Mouse (Mus musculus): ENCODE data around the gene Maz. TPM values are rescaled to one million over a fixed set of nuclear protein-coding genes. Genes with fewer than 3 reads are reported as not detected.

Maz gene
- polyA plus RNA-seq, 1 experiment from 2014 or later = 58.7 TPM

DNA sequence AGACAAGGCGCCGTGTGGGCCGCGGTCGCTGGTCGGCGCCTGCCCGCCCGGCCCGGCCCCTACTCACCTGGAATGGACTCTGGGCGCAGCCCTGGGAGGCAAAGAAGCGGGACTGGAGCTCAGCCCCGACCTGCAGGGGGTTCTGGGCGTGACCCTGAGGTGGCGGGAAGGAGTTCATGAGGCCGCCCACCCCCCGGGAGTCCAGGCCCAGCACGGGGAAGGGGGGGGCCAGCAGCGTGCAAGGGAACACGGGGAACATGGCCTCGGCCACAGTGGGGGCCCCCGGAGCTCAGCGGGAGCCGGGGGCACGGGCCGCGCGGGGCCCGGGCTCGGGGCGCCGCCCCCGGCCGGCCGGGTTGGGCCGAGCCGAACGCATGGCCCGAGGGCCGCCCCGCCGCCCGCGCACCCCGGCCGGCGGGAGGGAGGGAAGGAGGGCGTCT, 656 bp downstream of the Maz start:
- 0% methylated on average over 24 of the region's 48 CpGs for WGBS
- Histone ChIP-seq H3K27ac (peak overlapping the region; percentile 99), H3K9me3 (replicated peaks; ENCODE audit: low read length) (no peaks in the 10 kb centered on the region), H3K4me1 (replicated peaks; ENCODE audit: insufficient read depth, low read length) (peaks cover 24% of the 10 kb centered on the region), H3K4me3 (replicated peaks; ENCODE audit: low read depth, low read length) (peak overlapping the region; percentile 78), H3K9ac (ENCODE audit: low read depth, low read length) (peak overlapping the region; percentile 94), H3K27me3 (ENCODE audit: insufficient read depth, low read length) (no peaks in the 10 kb centered on the region), H3K36me3 (ENCODE audit: insufficient read depth, low read length) (0 out of 2 replicates have a peak, but pooled peaks cover 16% of the 10 kb centered on the region), H3K4me2 (ENCODE audit: low read length) (peak overlapping the region; percentile 95)
- DNase-seq (ENCODE audit: low spot score) (peak; percentile 73), ATAC-seq (replicated peaks; ENCODE audit: low FRiP score, low read depth) (peak; percentile 41)
- no peak for TF ChIP-seq CTCF (IDR thresholded peaks at IDR 0.05; ENCODE audit: low read depth)

- Histone ChIP-seq H3K27me3 (ENCODE audit: insufficient read depth, low read length) (no peaks in the 10 kb centered on the region), H3K36me3 (ENCODE audit: insufficient read depth, low read length) (0 out of 2 replicates have a peak, but pooled peaks cover 15% of the 10 kb centered on the region), H3K4me1 (replicated peaks; ENCODE audit: insufficient read depth, low read length) (peaks cover 25% of the 10 kb centered on the region), H3K9me3 (replicated peaks; ENCODE audit: low read length) (no peaks in the 10 kb centered on the region), H3K4me3 (replicated peaks; ENCODE audit: low read depth, low read length) (peak overlapping the region; percentile 78), H3K27ac (peak overlapping the region; percentile 99), H3K9ac (ENCODE audit: low read depth, low read length) (peak overlapping the region; percentile 94), H3K4me2 (ENCODE audit: low read length) (peak overlapping the region; percentile 95)
- WGBS = under 1% methylated on average over 58 of the region's 65 CpGs
- DNase-seq (ENCODE audit: low spot score) = peak; percentile 50
- ATAC-seq (replicated peaks; ENCODE audit: low FRiP score, low read depth) = no peak
- no peak for TF ChIP-seq CTCF (IDR thresholded peaks at IDR 0.05; ENCODE audit: low read depth)
These were observed 1.2 kb downstream of the Maz start for GRCm38 (mm10) chr7:127025556-127026160.

- Histone ChIP-seq H3K36me3 (ENCODE audit: insufficient read depth, low read length) (0 out of 2 replicates have a peak, but pooled peaks cover 15% of the 10 kb centered on the region), H3K9ac (ENCODE audit: low read depth, low read length) (peak overlapping the region; percentile 94), H3K4me1 (replicated peaks; ENCODE audit: insufficient read depth, low read length) (peaks cover 31% of the 10 kb centered on the region), H3K4me3 (replicated peaks; ENCODE audit: low read depth, low read length) (peak overlapping the region; percentile 78), H3K27ac (peak overlapping the region; percentile 99), H3K27me3 (ENCODE audit: insufficient read depth, low read length) (no peaks in the 10 kb centered on the region), H3K4me2 (ENCODE audit: low read length) (peak overlapping the region; percentile 95), H3K9me3 (replicated peaks; ENCODE audit: low read length) (no peaks in the 10 kb centered on the region)
- peak; percentile 72 for TF ChIP-seq CTCF (IDR thresholded peaks at IDR 0.05; ENCODE audit: low read depth)
- WGBS = 2% methylated on average over 30 of the region's 30 CpGs
- ATAC-seq (replicated peaks; ENCODE audit: low FRiP score, low read depth) (peak; percentile 26), DNase-seq (ENCODE audit: low spot score) (peak; percentile 89)
These were observed 1.9 kb downstream of the Maz start for GRCm38 (mm10) chr7:127024755-127025555.

DNA sequence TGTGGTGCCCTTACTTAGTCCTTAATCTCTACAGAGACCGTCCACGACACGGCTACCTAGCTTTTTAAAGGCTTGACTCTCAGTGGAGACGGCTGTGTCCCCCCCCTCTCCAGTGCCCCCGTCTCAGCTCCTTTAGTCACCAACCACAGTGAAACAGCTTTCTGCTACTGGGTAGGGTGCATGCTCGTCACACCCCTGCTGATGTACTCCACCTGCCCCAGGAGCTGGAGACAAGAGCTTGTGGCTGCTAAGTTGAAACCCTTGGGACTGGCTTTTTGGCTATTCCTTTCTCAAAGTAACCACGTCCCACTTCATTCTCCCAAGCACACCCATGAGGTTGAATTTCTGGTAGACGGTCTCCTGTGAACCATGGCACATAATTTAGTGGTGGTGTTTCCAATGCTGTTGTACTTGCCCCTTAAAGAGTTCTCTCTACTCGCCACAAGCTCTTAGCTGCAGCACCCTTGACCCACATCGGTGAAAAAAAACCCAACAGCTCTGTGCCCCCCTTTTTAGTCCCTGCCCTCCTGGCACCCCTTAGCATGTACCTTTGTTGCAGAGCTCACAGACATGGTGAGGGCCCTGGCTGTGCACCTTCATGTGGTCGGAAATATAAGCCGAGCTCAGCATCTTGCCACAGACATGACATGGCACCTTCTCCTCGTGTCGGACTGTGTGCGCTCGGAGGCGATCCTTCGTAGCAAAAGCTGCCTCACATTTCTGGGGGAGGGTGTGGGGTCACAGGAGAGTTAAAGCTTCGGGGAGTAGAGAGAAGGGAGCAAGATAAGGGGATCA, 2.7 kb downstream of the Maz start:
- H3K4me1 ChIP-seq (replicated peaks; ENCODE audit: insufficient read depth, low read length) = peaks cover 37% of the 10 kb centered on the region
- H3K27ac ChIP-seq = peak overlapping the region; percentile 99
- no peaks in the 10 kb centered on the region for H3K27me3 ChIP-seq (ENCODE audit: insufficient read depth, low read length)
- no peak for ATAC-seq (replicated peaks; ENCODE audit: low FRiP score, low read depth)
- no peak for DNase-seq (ENCODE audit: low spot score)
- peak overlapping the region; percentile 94 for H3K9ac ChIP-seq (ENCODE audit: low read depth, low read length)
- peak overlapping the region; percentile 95 for H3K4me2 ChIP-seq (ENCODE audit: low read length)
- 16% methylated on average over 19 of the region's 19 CpGs for WGBS
- 0 out of 2 replicates have a peak, but pooled peaks cover 15% of the 10 kb centered on the region for H3K36me3 ChIP-seq (ENCODE audit: insufficient read depth, low read length)
- peak overlapping the region; percentile 78 for H3K4me3 ChIP-seq (replicated peaks; ENCODE audit: low read depth, low read length)
- no peaks in the 10 kb centered on the region for H3K9me3 ChIP-seq (replicated peaks; ENCODE audit: low read length)
- TF ChIP-seq CTCF (IDR thresholded peaks at IDR 0.05; ENCODE audit: low read depth) = no peak

GRCm38 (mm10) chr7:127023272-127023691, 3.6 kb downstream of the Maz start:
- Histone ChIP-seq H3K9ac (ENCODE audit: low read depth, low read length) (0 out of 2 replicates have a peak overlapping the region, but pooled peaks have one; percentile 23), H3K4me2 (ENCODE audit: low read length) (peak overlapping the region; percentile 95), H3K4me1 (replicated peaks; ENCODE audit: insufficient read depth, low read length) (peaks cover 39% of the 10 kb centered on the region), H3K27ac (no peak overlapping the region), H3K36me3 (ENCODE audit: insufficient read depth, low read length) (0 out of 2 replicates have a peak, but pooled peaks cover 15% of the 10 kb centered on the region), H3K4me3 (replicated peaks; ENCODE audit: low read depth, low read length) (no peak overlapping the region), H3K9me3 (replicated peaks; ENCODE audit: low read length) (no peaks in the 10 kb centered on the region), H3K27me3 (ENCODE audit: insufficient read depth, low read length) (no peaks in the 10 kb centered on the region)
- DNase-seq (ENCODE audit: low spot score) (no peak), ATAC-seq (replicated peaks; ENCODE audit: low FRiP score, low read depth) (no peak)
- WGBS = 75% methylated on average over 13 of the region's 13 CpGs
- TF ChIP-seq CTCF (IDR thresholded peaks at IDR 0.05; ENCODE audit: low read depth) = no peak

Measured in kidney, postnatal 0 days (tissue).